Mouse (Mus musculus): ENCODE measurements around the gene Lnx2.

GRCm38 (mm10) chr5:147033155-147033554 is 43.2 kb downstream of the Lnx2 start:
- TF ChIP-seq CTCF (IDR thresholded peaks at IDR 0.05; ENCODE audit: insufficient read depth, low read length), result no peak
- no peak for TF ChIP-seq POLR2A (IDR thresholded peaks at IDR 0.05; ENCODE audit: borderline replicate concordance, extremely low read depth, low read depth, low read length)
